Mouse (Mus musculus): Measurements from ENCODE around the gene Ergic1.

DNA sequence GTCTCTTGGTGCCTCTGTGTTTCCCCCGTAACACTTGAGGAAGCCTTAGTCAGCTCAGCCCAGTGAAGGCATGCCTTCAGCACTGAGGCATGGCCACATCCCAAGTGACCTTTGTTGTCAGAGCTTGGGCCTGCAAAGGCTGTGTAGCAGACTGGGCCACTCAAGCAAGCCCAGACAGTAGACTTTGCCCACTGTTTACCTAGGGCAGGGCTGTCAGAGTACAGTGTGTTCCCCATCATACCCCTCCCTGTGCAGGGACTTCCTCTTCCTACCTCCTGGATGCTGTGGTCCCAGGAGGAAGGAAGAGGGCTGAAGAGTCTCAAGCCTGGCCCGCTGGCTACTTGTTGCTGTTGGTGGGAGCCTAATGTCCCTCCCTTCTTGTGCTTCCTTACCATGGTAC is 55.4 kb downstream of the Ergic1 start:
- TF ChIP-seq CTCF (IDR thresholded peaks at IDR 0.05; ENCODE audit: low read depth) (no peak), EP300 (IDR thresholded peaks at IDR 0.05; ENCODE audit: low read depth) (peak; percentile 72)

All from liver, postnatal 0 days (tissue).